Mouse (Mus musculus): ENCODE measurements around the gene Megf11.

GRCm38 (mm10) chr9:64457596-64457995, 72.2 kb downstream of the Megf11 start:
- TF ChIP-seq CTCF (IDR thresholded peaks at IDR 0.05 in 2 of 3, conservative IDR thresholded peaks at IDR 0.05 in 1 of 3; ENCODE audit: control insufficient read depth in 1 of 3, insufficient read depth in 1 of 3, low read depth in 2 of 3, low read length in 3 of 3, poor library complexity in 1 of 3, severe bottlenecking in 1 of 3) (no peak), HCFC1 (IDR thresholded peaks at IDR 0.05; ENCODE audit: low read depth, low read length) (no peak), TCF12 (IDR thresholded peaks at IDR 0.05; ENCODE audit: low read depth, low read length) (no peak), POLR2AphosphoS2 (IDR thresholded peaks at IDR 0.05; ENCODE audit: low read length) (no peak), SIN3A (IDR thresholded peaks at IDR 0.05; ENCODE audit: low read length) (no peak), POLR2A (IDR thresholded peaks at IDR 0.05; ENCODE audit: control insufficient read depth in 1 of 2, insufficient read depth in 1 of 2, low read depth in 1 of 2, low read length in 2 of 2, poor library complexity in 1 of 2) (no peak), MAZ (IDR thresholded peaks at IDR 0.05; ENCODE audit: low read depth, low read length) (no peak), E2F4 (IDR thresholded peaks at IDR 0.05; ENCODE audit: borderline replicate concordance, low read depth, low read length) (no peak), BHLHE40 (IDR thresholded peaks at IDR 0.05; ENCODE audit: borderline replicate concordance, low read depth, low read length) (no peak), USF1 (IDR thresholded peaks at IDR 0.05; ENCODE audit: low read depth, low read length) (no peak)
